Mouse (Mus musculus): ENCODE results near the gene Phf13.

The Phf13 gene

GRCm38 (mm10) chr4:151948497-151949471, 47.3 kb downstream of the Phf13 start:
- DNase-seq (ENCODE audit: low read depth, low spot score), result no peak

- no peak for DNase-seq (ENCODE audit: low read depth, low spot score)
Measured at GRCm38 (mm10) chr4:151946211-151946610, 49.8 kb downstream of the Phf13 start.
